In genomic region chr17:71336421-71336820, GRCm38 (mm10) we compare ENCODE assay signal across 18 mouse cellular contexts. TPM values are rescaled to one million over a fixed set of nuclear protein-coding genes. Genes with fewer than 3 reads are reported as not detected.
DNase-seq lines count a peak whose midpoint lies in the region; ATAC-seq lines count a peak whose summit lies in the region.
"Had no signal": no experiment of that assay in that cellular context is flagged by ENCODE, and none has a peak within 500 bp of the region (broad histone marks: within the 10 kb centered on the region; RNA-seq: fewer than 3 reads in every experiment).

No protein-coding gene starts in this region.

- no peak overlapping the region for H3K4me3 ChIP-seq in heart, embryonic 10.5 days
- no peak overlapping the region for H3K4me3 ChIP-seq in kidney, embryonic 15.5 days (replicated peaks)
- H3K4me3 ChIP-seq in limb, embryonic 10.5 days: no peak overlapping the region
- H3K4me3 ChIP-seq: embryonic facial prominence, embryonic 15.5 days; gastrocnemius, adult 2 months; liver, embryonic 12.5 days had no signal

- H3K4me2 ChIP-seq in kidney, embryonic 15.5 days: no peak overlapping the region
- H3K4me2 ChIP-seq: embryonic facial prominence, embryonic 15.5 days; liver, embryonic 12.5 days had no signal

- H3K27ac ChIP-seq in heart, embryonic 10.5 days: no peak overlapping the region
- H3K27ac ChIP-seq in kidney, embryonic 15.5 days: no peak overlapping the region
- H3K27ac ChIP-seq in limb, embryonic 10.5 days: no peak overlapping the region
- H3K27ac ChIP-seq: embryonic facial prominence, embryonic 15.5 days; gastrocnemius, adult 2 months; hindbrain, postnatal 0 days; liver, embryonic 12.5 days had no signal

- H3K36me3 ChIP-seq in heart, embryonic 10.5 days: 0 out of 2 replicates have a peak, but pooled peaks cover 1% of the 10 kb centered on the region
- 0 out of 2 replicates have a peak, but pooled peaks cover 3% of the 10 kb centered on the region for H3K36me3 ChIP-seq in kidney, embryonic 15.5 days
- H3K36me3 ChIP-seq in limb, embryonic 10.5 days: peaks cover 4% of the 10 kb centered on the region
- H3K36me3 ChIP-seq: embryonic facial prominence, embryonic 15.5 days; liver, embryonic 12.5 days had no signal

- DNase-seq in heart, adult 18-20 months: peak; percentile 42 to 50
- no peak for DNase-seq in heart, embryonic 10.5 days (ENCODE audit: low spot score)
- peak; percentile 20 for DNase-seq in kidney, postnatal 10 days
- DNase-seq in embryo, embryonic 10.5 days (ENCODE audit: low spot score): peak; percentile 10
- DNase-seq in limb, embryonic 10.5 days (ENCODE audit: low spot score): peak; percentile 30
- no peak for DNase-seq in right cerebral cortex, adult 2 months (ENCODE audit: low spot score in 2 of 2)
- DNase-seq: adrenal gland, postnatal 14 days; cerebellum, adult 9-11 months; gastrocnemius, adult 2 months; kidney, adult 18-20 months; retina, postnatal 1 day; right cerebral cortex, postnatal 4 days; thymus, postnatal 14 days had no signal

- H3K9ac ChIP-seq in kidney, embryonic 15.5 days: no peak overlapping the region
- H3K9ac ChIP-seq: embryonic facial prominence, embryonic 15.5 days; liver, embryonic 12.5 days had no signal

- H3K27me3 ChIP-seq in heart, embryonic 10.5 days (ENCODE audit: insufficient read depth, poor library complexity, severe bottlenecking): no peaks in the 10 kb centered on the region
- H3K27me3 ChIP-seq in kidney, embryonic 15.5 days: no peaks in the 10 kb centered on the region
- H3K27me3 ChIP-seq in limb, embryonic 10.5 days (ENCODE audit: low read depth, poor library complexity, severe bottlenecking): no peaks in the 10 kb centered on the region
- H3K27me3 ChIP-seq: embryonic facial prominence, embryonic 15.5 days had no signal

- peaks cover 11% of the 10 kb centered on the region for H3K4me1 ChIP-seq in heart, embryonic 10.5 days
- peaks cover 9% of the 10 kb centered on the region for H3K4me1 ChIP-seq in kidney, embryonic 15.5 days
- H3K4me1 ChIP-seq in limb, embryonic 10.5 days: 0 out of 2 replicates have a peak, but pooled peaks cover 7% of the 10 kb centered on the region
- H3K4me1 ChIP-seq: embryonic facial prominence, embryonic 15.5 days had no signal

- 74% methylated on average over 8 of the region's 8 CpGs for WGBS in heart, embryonic 10.5 days
- WGBS in kidney, embryonic 15.5 days: 32% methylated on average over 8 of the region's 8 CpGs
- 59% methylated on average over 8 of the region's 8 CpGs for WGBS in limb, embryonic 10.5 days

- ATAC-seq in kidney, embryonic 15.5 days (replicated peaks; ENCODE audit: low FRiP score): no peak
- ATAC-seq: hindbrain, postnatal 0 days; liver, embryonic 12.5 days had no signal

- no peaks in the 10 kb centered on the region for H3K9me3 ChIP-seq in heart, embryonic 10.5 days
- no peaks in the 10 kb centered on the region for H3K9me3 ChIP-seq in kidney, embryonic 15.5 days (replicated peaks)
- H3K9me3 ChIP-seq in limb, embryonic 10.5 days (replicated peaks): no peaks in the 10 kb centered on the region
- H3K9me3 ChIP-seq: embryonic facial prominence, embryonic 15.5 days; G1E; liver, embryonic 12.5 days had no signal

RNA-seq across cellular contexts. Expression of gene Emilin2, which starts 24.6 kb away (rescaled TPM):
- total RNA-seq in heart, adult 18-20 months (2021): 10 to 100 TPM; 37.9 to 40.1 TPM
- polyA plus RNA-seq in heart, embryonic 10.5 days (2016; fragmentation: Nextera tagmentation; extraction: Ambion mirVana): 66.9 and 119 TPM in 2 replicates
- 3.6 and 4.8 TPM in 2 replicates for polyA plus RNA-seq in kidney, embryonic 15.5 days (2015; fragmentation: Nextera tagmentation; extraction: Ambion mirVana)
- polyA plus RNA-seq in limb, embryonic 10.5 days (2016; fragmentation: Nextera tagmentation; extraction: Ambion mirVana): 30.0 and 36.1 TPM in 2 replicates

Comparison
In these comparisons a context has a peak if more than half of its experiments do, and no peak if none do; other contexts are left out.
1. DNase-seq: peak in heart, adult 18-20 months (2 of 2), kidney, postnatal 10 days (single experiment), embryo, embryonic 10.5 days (single experiment) and limb, embryonic 10.5 days (single experiment); none in heart, embryonic 10.5 days (single experiment) and right cerebral cortex, adult 2 months (0 of 2).